Mouse (Mus musculus): ENCODE measurements at regions not wholly inside any gene's neighbourhood (a gene's known extent, or its start where the extent isn't known, plus 50 kb on each side); places are given as distances from the start of the nearest gene placed in this dataset.

- 31% methylated on average over 8 of the region's 8 CpGs for WGBS
- H3K4me2 ChIP-seq (replicated peaks; ENCODE audit: low read depth, low read length) = no peak overlapping the region
- H3K4me1 ChIP-seq (ENCODE audit: insufficient read depth, low read depth, low read length) = no peaks in the 10 kb centered on the region
- no peaks in the 10 kb centered on the region for H3K36me3 ChIP-seq (ENCODE audit: insufficient read depth, low read length)
- DNase-seq (ENCODE audit: low spot score) (peak; percentile 35), ATAC-seq (peak; percentile 17; the same call in 1 of the 2 replicates)
- H3K4me3 ChIP-seq (ENCODE audit: low read depth, low read length) = no peak overlapping the region
- TF ChIP-seq CTCF (IDR thresholded peaks at IDR 0.05) (no peak), EP300 (IDR thresholded peaks at IDR 0.05) (no peak)
- no peaks in the 10 kb centered on the region for H3K9me3 ChIP-seq (ENCODE audit: low read length)
- no peaks in the 10 kb centered on the region for H3K27me3 ChIP-seq (replicated peaks; ENCODE audit: insufficient read depth, low read length)
- H3K9ac ChIP-seq (replicated peaks; ENCODE audit: low read depth) = no peak overlapping the region
- no peak overlapping the region for H3K27ac ChIP-seq (ENCODE audit: low read length)
Measured at GRCm38 (mm10) chr7:73138861-73139493, 236.3 kb upstream of the Rgma start.

- Histone ChIP-seq H3K9me3 (ENCODE audit: low read length) (no peaks in the 10 kb centered on the region), H3K9ac (replicated peaks; ENCODE audit: low read depth) (no peak overlapping the region), H3K4me3 (ENCODE audit: low read depth, low read length) (no peak overlapping the region), H3K4me2 (replicated peaks; ENCODE audit: low read depth, low read length) (no peak overlapping the region), H3K4me1 (ENCODE audit: insufficient read depth, low read depth, low read length) (no peaks in the 10 kb centered on the region), H3K36me3 (ENCODE audit: insufficient read depth, low read length) (no peaks in the 10 kb centered on the region), H3K27ac (ENCODE audit: low read length) (no peak overlapping the region), H3K27me3 (replicated peaks; ENCODE audit: insufficient read depth, low read length) (no peaks in the 10 kb centered on the region)
- TF ChIP-seq EP300 (IDR thresholded peaks at IDR 0.05) = no peak
- TF ChIP-seq CTCF (IDR thresholded peaks at IDR 0.05) = no peak
- ATAC-seq (no peak), DNase-seq (ENCODE audit: low spot score) (no peak)
- WGBS = 58% methylated on average over 6 of the region's 6 CpGs
Measured at GRCm38 (mm10) chr7:73139901-73140300, 235.4 kb upstream of the Rgma start.

GRCm38 (mm10) chr7:73141167-73141566 lies 234.1 kb upstream of the Rgma start:
- Histone ChIP-seq H3K4me2 (replicated peaks; ENCODE audit: low read depth, low read length) (no peak overlapping the region), H3K4me1 (ENCODE audit: insufficient read depth, low read depth, low read length) (no peaks in the 10 kb centered on the region), H3K4me3 (ENCODE audit: low read depth, low read length) (no peak overlapping the region), H3K36me3 (ENCODE audit: insufficient read depth, low read length) (no peaks in the 10 kb centered on the region), H3K9me3 (ENCODE audit: low read length) (no peaks in the 10 kb centered on the region), H3K9ac (replicated peaks; ENCODE audit: low read depth) (no peak overlapping the region), H3K27ac (ENCODE audit: low read length) (no peak overlapping the region), H3K27me3 (replicated peaks; ENCODE audit: insufficient read depth, low read length) (no peaks in the 10 kb centered on the region)
- no peak for ATAC-seq
- TF ChIP-seq EP300 (IDR thresholded peaks at IDR 0.05) (no peak), CTCF (IDR thresholded peaks at IDR 0.05) (no peak)
- DNase-seq (ENCODE audit: low spot score) = no peak
- 14% methylated on average over 5 of the region's 5 CpGs for WGBS

- DNase-seq (ENCODE audit: low spot score) = no peak
- Histone ChIP-seq H3K4me3 (ENCODE audit: low read depth, low read length) (no peak overlapping the region), H3K27me3 (replicated peaks; ENCODE audit: insufficient read depth, low read length) (no peaks in the 10 kb centered on the region), H3K4me2 (replicated peaks; ENCODE audit: low read depth, low read length) (no peak overlapping the region), H3K36me3 (ENCODE audit: insufficient read depth, low read length) (no peaks in the 10 kb centered on the region), H3K27ac (ENCODE audit: low read length) (no peak overlapping the region), H3K9ac (replicated peaks; ENCODE audit: low read depth) (no peak overlapping the region), H3K9me3 (ENCODE audit: low read length) (no peaks in the 10 kb centered on the region), H3K4me1 (ENCODE audit: insufficient read depth, low read depth, low read length) (no peaks in the 10 kb centered on the region)
- WGBS = 81% methylated on average over 11 of the region's 11 CpGs
- TF ChIP-seq CTCF (IDR thresholded peaks at IDR 0.05) (no peak), EP300 (IDR thresholded peaks at IDR 0.05) (no peak)
- no peak for ATAC-seq
Measured at GRCm38 (mm10) chr7:73143902-73144301, 231.4 kb upstream of the Rgma start.

- ATAC-seq = no peak
- H3K27me3 ChIP-seq (replicated peaks; ENCODE audit: insufficient read depth, low read length) = no peaks in the 10 kb centered on the region
- H3K9me3 ChIP-seq (ENCODE audit: low read length) = no peaks in the 10 kb centered on the region
- H3K4me2 ChIP-seq (replicated peaks; ENCODE audit: low read depth, low read length) = no peak overlapping the region
- H3K27ac ChIP-seq (ENCODE audit: low read length) = no peak overlapping the region
- H3K4me1 ChIP-seq (ENCODE audit: insufficient read depth, low read depth, low read length) = no peaks in the 10 kb centered on the region
- H3K9ac ChIP-seq (replicated peaks; ENCODE audit: low read depth) = no peak overlapping the region
- no peaks in the 10 kb centered on the region for H3K36me3 ChIP-seq (ENCODE audit: insufficient read depth, low read length)
- DNase-seq (ENCODE audit: low spot score) = no peak
- TF ChIP-seq CTCF (IDR thresholded peaks at IDR 0.05) (no peak), EP300 (IDR thresholded peaks at IDR 0.05) (no peak)
- no peak overlapping the region for H3K4me3 ChIP-seq (ENCODE audit: low read depth, low read length)
- 31% methylated on average over 4 of the region's 4 CpGs for WGBS
Measured at GRCm38 (mm10) chr7:73144846-73145245, 230.5 kb upstream of the Rgma start.

GRCm38 (mm10) chr7:73147251-73147650 lies 228.1 kb upstream of the Rgma start:
- TF ChIP-seq CTCF (IDR thresholded peaks at IDR 0.05) (no peak), EP300 (IDR thresholded peaks at IDR 0.05) (no peak)
- H3K9ac ChIP-seq (replicated peaks; ENCODE audit: low read depth) = no peak overlapping the region
- DNase-seq (ENCODE audit: low spot score) (no peak), ATAC-seq (no peak)
- no peaks in the 10 kb centered on the region for H3K27me3 ChIP-seq (replicated peaks; ENCODE audit: insufficient read depth, low read length)
- no peaks in the 10 kb centered on the region for H3K9me3 ChIP-seq (ENCODE audit: low read length)
- H3K4me2 ChIP-seq (replicated peaks; ENCODE audit: low read depth, low read length) = no peak overlapping the region
- no peak overlapping the region for H3K4me3 ChIP-seq (ENCODE audit: low read depth, low read length)
- H3K27ac ChIP-seq (ENCODE audit: low read length) = no peak overlapping the region
- no peaks in the 10 kb centered on the region for H3K36me3 ChIP-seq (ENCODE audit: insufficient read depth, low read length)
- H3K4me1 ChIP-seq (ENCODE audit: insufficient read depth, low read depth, low read length) = no peaks in the 10 kb centered on the region

GRCm38 (mm10) chr7:73150436-73150835 lies 224.9 kb upstream of the Rgma start:
- Histone ChIP-seq H3K9ac (replicated peaks; ENCODE audit: low read depth) (no peak overlapping the region), H3K4me3 (ENCODE audit: low read depth, low read length) (no peak overlapping the region), H3K27ac (ENCODE audit: low read length) (no peak overlapping the region), H3K9me3 (ENCODE audit: low read length) (no peaks in the 10 kb centered on the region), H3K27me3 (replicated peaks; ENCODE audit: insufficient read depth, low read length) (no peaks in the 10 kb centered on the region), H3K4me1 (ENCODE audit: insufficient read depth, low read depth, low read length) (no peaks in the 10 kb centered on the region), H3K4me2 (replicated peaks; ENCODE audit: low read depth, low read length) (no peak overlapping the region), H3K36me3 (ENCODE audit: insufficient read depth, low read length) (no peaks in the 10 kb centered on the region)
- ATAC-seq (no peak), DNase-seq (ENCODE audit: low spot score) (no peak)
- WGBS = 74% methylated on average over 7 of the region's 7 CpGs
- TF ChIP-seq EP300 (IDR thresholded peaks at IDR 0.05) = no peak
- TF ChIP-seq CTCF (IDR thresholded peaks at IDR 0.05) = no peak
